Mouse (Mus musculus): ENCODE results near the gene Scarf1.

GRCm38 (mm10) chr11:75464417-75464816 lies 48.9 kb upstream of the Scarf1 start:
- TF ChIP-seq POLR2A (IDR thresholded peaks at IDR 0.05; ENCODE audit: extremely low read depth, insufficient read depth, low read length) (no peak), CTCF (IDR thresholded peaks at IDR 0.05; ENCODE audit: low read depth, low read length) (no peak)
